Mouse (Mus musculus) limb, embryonic 14.5 days (tissue): ENCODE measurements around the gene Dgkh. TPM values are rescaled to one million over a fixed set of nuclear protein-coding genes. Genes with fewer than 3 reads are reported as not detected.

Source experiments
- ATAC-seq: fragments of 200-750 bp; cut with Nextera tagmentation; 2 replicates; pipeline ENCODE4 v1.8.0; 2017; ENCODE audit warnings: low read depth, moderate number of reproducible peaks, moderate TSS enrichment; ENCODE audit not compliant: low FRiP score
- DNase-seq: peaks from one replicate; pipeline ENCODE4 v3.0.0-alpha.2; 2015; ENCODE audit warnings: low spot score
- H3K27ac ChIP-seq: fragments of 300-500 bp; sonication (generic); replicated peaks from 2 replicates; pipeline ENCODE4 v1.5.1; 2014; ENCODE audit warnings: low read depth, mild to moderate bottlenecking, low read length, moderate library complexity, mixed read lengths
- H3K27me3 ChIP-seq: fragments of 300-500 bp; sonication (generic); 2 replicates; pipeline ENCODE4 v1.6.1; 2014; ENCODE audit warnings: low read length, mixed read lengths; ENCODE audit not compliant: control insufficient read depth, insufficient read depth
- H3K36me3 ChIP-seq: fragments of 300-500 bp; sonication (generic); 2 replicates; pipeline ENCODE4 v1.6.1; 2014; ENCODE audit warnings: mild to moderate bottlenecking, low read length, moderate library complexity, mixed read lengths; ENCODE audit not compliant: control insufficient read depth, insufficient read depth
- H3K4me1 ChIP-seq: fragments of 300-500 bp; sonication (generic); 2 replicates; pipeline ENCODE4 v1.6.1; 2014; ENCODE audit warnings: antibody characterized with exemption, low read length, mixed read lengths; ENCODE audit not compliant: control insufficient read depth, insufficient read depth
- H3K4me2 ChIP-seq: fragments of 300-500 bp; sonication (generic); replicated peaks from 2 replicates; pipeline ENCODE4 v1.6.1; 2014; ENCODE audit warnings: low read depth, mild to moderate bottlenecking, low read length, moderate library complexity; ENCODE audit not compliant: severe bottlenecking
- H3K4me3 ChIP-seq: fragments of 300-500 bp; sonication (generic); replicated peaks from 2 replicates; pipeline ENCODE4 v1.5.1; 2014; ENCODE audit warnings: low read length
- H3K9ac ChIP-seq: fragments of 300-500 bp; sonication (generic); 2 replicates; pipeline ENCODE4 v1.6.1; 2014; ENCODE audit warnings: mild to moderate bottlenecking, low read depth, low read length, moderate library complexity; ENCODE audit not compliant: severe bottlenecking
- H3K9me3 ChIP-seq: fragments of 300-500 bp; sonication (generic); 2 replicates; pipeline ENCODE4 v1.6.1; 2016; ENCODE audit warnings: low read length; ENCODE audit not compliant: control insufficient read depth
- POLR2A ChIP-seq: fragments of 200-500 bp; IDR thresholded peaks from 2 replicates; pipeline ENCODE4 v1.8.0; 2012; ENCODE audit warnings: inconsistent platforms, mild to moderate bottlenecking, moderate library complexity, borderline replicate concordance; ENCODE audit not compliant: insufficient read depth, insufficient read length; ENCODE audit errors: extremely low read depth
- WGBS: fragments of 180-500 bp; shearing (Covaris S2); extraction: QIAGEN DNeasy Blood & Tissue Kit; methylation state at CpG from one replicate; pipeline ENCODE4 v1.1.7; 2014; 5-methylcytosine and 5-hydroxymethylcytosine counted together
- polyA plus RNA-seq, 2 experiments: library from polyadenylated mRNA; depleted of rRNA in 1 of 2; stranded (reverse) in 1 of 2; unstranded in 1 of 2; fragments of >200 nt; fragmentation: Nextera tagmentation in 1 of 2; extraction: Ambion mirVana in 1 of 2; gene quantifications; 2 replicates each; pipeline versions ENCODE4 v1.2.1 to v1.2.3; 2012 to 2014

Gene Dgkh
- polyA plus RNA-seq, 2 experiments = 2.1 to 2.2 TPM

- ATAC-seq = no peak
These were observed 192.8 kb downstream of the Dgkh start for GRCm38 (mm10) chr14:78539821-78540220.

GRCm38 (mm10) chr14:78538572-78539320 lies 193.8 kb downstream of the Dgkh start:
- Histone ChIP-seq H3K9ac (no peak overlapping the region), H3K27ac (peak overlapping the region; percentile 67), H3K9me3 (no peaks in the 10 kb centered on the region), H3K4me3 (no peak overlapping the region), H3K4me2 (no peak overlapping the region), H3K27me3 (no peaks in the 10 kb centered on the region), H3K36me3 (no peaks in the 10 kb centered on the region), H3K4me1 (peaks cover 24% of the 10 kb centered on the region)
- DNase-seq (peak; percentile 67), ATAC-seq (peak; percentile 25; the same call in 1 of the 2 replicates)
- no peak for TF ChIP-seq POLR2A
- WGBS = 10% methylated on average over 5 of the region's 5 CpGs

More at GRCm38 (mm10) chr14:78539821-78540220, 192.8 kb downstream of the Dgkh start:
- H3K27me3 ChIP-seq = no peaks in the 10 kb centered on the region
- no peak for TF ChIP-seq POLR2A
- no peak for DNase-seq
- H3K9ac ChIP-seq = no peak overlapping the region
- H3K36me3 ChIP-seq = no peaks in the 10 kb centered on the region
- H3K4me2 ChIP-seq = no peak overlapping the region
- peaks cover 24% of the 10 kb centered on the region for H3K4me1 ChIP-seq
- H3K9me3 ChIP-seq = no peaks in the 10 kb centered on the region
- 84% methylated on average over 1 of the region's 1 CpGs for WGBS
- no peak overlapping the region for H3K4me3 ChIP-seq
- H3K27ac ChIP-seq = no peak overlapping the region

GRCm38 (mm10) chr14:78537551-78537950 lies 195.0 kb downstream of the Dgkh start:
- Histone ChIP-seq H3K4me3 (no peak overlapping the region; the same call in 1 of the 2 replicates), H3K36me3 (no peaks in the 10 kb centered on the region), H3K27me3 (no peaks in the 10 kb centered on the region), H3K4me2 (peak overlapping the region; percentile 75), H3K9me3 (no peaks in the 10 kb centered on the region), H3K9ac (no peak overlapping the region), H3K27ac (0 out of 2 replicates have a peak overlapping the region, but pooled peaks have one; percentile 16), H3K4me1 (peaks cover 24% of the 10 kb centered on the region)
- 36% methylated on average over 6 of the region's 6 CpGs for WGBS
- ATAC-seq = no peak
- no peak for TF ChIP-seq POLR2A
- DNase-seq = no peak

GRCm38 (mm10) chr14:78536281-78537165 lies 196.1 kb downstream of the Dgkh start, which contains the start of gene Akap11:
Gene Akap11, minus strand, starts transcription at chr14:78536808.
- DNase-seq (peak; percentile 92), ATAC-seq (peak; percentile 94)
- TF ChIP-seq POLR2A = peak; percentile 84; the same call in 1 of the 2 replicates
- H3K27me3 ChIP-seq = no peaks in the 10 kb centered on the region
- H3K4me2 ChIP-seq = peak within 1 kb of the TSS; percentile 75
- H3K4me3 ChIP-seq = peak within 1 kb of the TSS; percentile 82
- peak within 1 kb of the TSS; percentile 98 for H3K9ac ChIP-seq
- peak within 1 kb of the TSS; percentile 76; the same call in 1 of the 2 replicates for H3K27ac ChIP-seq
- WGBS = 4% methylated on average over 52 of the region's 82 CpGs
- no peaks in the 10 kb centered on the region for H3K36me3 ChIP-seq
- H3K4me1 ChIP-seq = peaks cover 24% of the 10 kb centered on the region
- no peaks in the 10 kb centered on the region for H3K9me3 ChIP-seq

- Histone ChIP-seq H3K4me2 (peak overlapping the region; percentile 75), H3K27ac (no peak overlapping the region), H3K27me3 (no peaks in the 10 kb centered on the region), H3K9me3 (no peaks in the 10 kb centered on the region), H3K4me1 (peaks cover 25% of the 10 kb centered on the region), H3K9ac (peak overlapping the region; percentile 98), H3K36me3 (no peaks in the 10 kb centered on the region), H3K4me3 (peak overlapping the region; percentile 82)
- no peak for TF ChIP-seq POLR2A
- 43% methylated on average over 2 of the region's 2 CpGs for WGBS
- no peak for DNase-seq
- ATAC-seq = no peak
These were observed 197.2 kb downstream of the Dgkh start for GRCm38 (mm10) chr14:78535366-78535765.
